Mouse (Mus musculus): ENCODE measurements around the gene Homez. TPM values are rescaled to one million over a fixed set of nuclear protein-coding genes. Genes with fewer than 3 reads are reported as not detected.

The Homez gene
- polyA plus RNA-seq, 1 experiment = 12.0 TPM

DNA sequence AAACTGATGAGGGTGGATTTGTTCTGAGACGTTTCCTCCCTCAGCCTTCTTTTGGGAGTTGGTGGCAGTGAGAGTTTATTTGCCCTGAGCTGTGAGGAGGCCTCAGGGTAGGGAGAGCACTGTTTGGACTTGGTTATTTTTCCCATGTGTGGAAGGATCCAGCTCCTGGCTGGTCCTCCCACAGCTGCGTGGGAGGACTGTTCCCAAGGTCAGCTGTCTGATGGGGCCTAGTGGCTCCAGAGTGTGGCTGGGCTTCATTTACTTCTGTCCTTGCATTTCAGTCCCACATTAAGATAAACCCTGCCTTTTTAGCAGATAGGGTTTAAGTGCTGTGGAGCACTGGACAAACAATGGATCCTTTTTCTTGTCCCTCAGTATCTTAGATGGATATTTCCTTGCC lies 26.7 kb upstream of the Homez start:
- WGBS = 58% methylated on average over 2 of the region's 2 CpGs
- no peak overlapping the region for H3K27ac ChIP-seq (ENCODE audit: insufficient read depth, low read length)
- DNase-seq = no peak
- no peak for TF ChIP-seq POLR2A (IDR thresholded peaks at IDR 0.05; ENCODE audit: borderline replicate concordance, insufficient read depth, low read length)
- no peak for TF ChIP-seq CTCF (IDR thresholded peaks at IDR 0.05; ENCODE audit: borderline replicate concordance, insufficient read depth, low read depth, low read length)
- H3K4me3 ChIP-seq (replicated peaks; ENCODE audit: insufficient read depth, low read depth, low read length) = no peak overlapping the region
- no peaks in the 10 kb centered on the region for H3K4me1 ChIP-seq (ENCODE audit: control insufficient read depth, insufficient read depth, low read length)
- H3K27me3 ChIP-seq (ENCODE audit: control insufficient read depth, insufficient read depth, low read length) = no peaks in the 10 kb centered on the region

- peak in 1 of 2 experiments; percentile 73 for DNase-seq
- peak overlapping the region; percentile 60 for H3K4me3 ChIP-seq (replicated peaks; ENCODE audit: insufficient read depth, low read depth, low read length)
- TF ChIP-seq CTCF (IDR thresholded peaks at IDR 0.05; ENCODE audit: borderline replicate concordance, insufficient read depth, low read depth, low read length) = no peak
- TF ChIP-seq POLR2A (IDR thresholded peaks at IDR 0.05; ENCODE audit: borderline replicate concordance, insufficient read depth, low read length) = no peak
- H3K27ac ChIP-seq (ENCODE audit: insufficient read depth, low read length) = peak overlapping the region; percentile 72
- under 1% methylated on average over 54 of the region's 54 CpGs for WGBS
- H3K27me3 ChIP-seq (ENCODE audit: control insufficient read depth, insufficient read depth, low read length) = no peaks in the 10 kb centered on the region
- no peaks in the 10 kb centered on the region for H3K4me1 ChIP-seq (ENCODE audit: control insufficient read depth, insufficient read depth, low read length)
Observed at GRCm38 (mm10) chr14:54894296-54895151, 23.8 kb upstream of the Homez start.

DNA sequence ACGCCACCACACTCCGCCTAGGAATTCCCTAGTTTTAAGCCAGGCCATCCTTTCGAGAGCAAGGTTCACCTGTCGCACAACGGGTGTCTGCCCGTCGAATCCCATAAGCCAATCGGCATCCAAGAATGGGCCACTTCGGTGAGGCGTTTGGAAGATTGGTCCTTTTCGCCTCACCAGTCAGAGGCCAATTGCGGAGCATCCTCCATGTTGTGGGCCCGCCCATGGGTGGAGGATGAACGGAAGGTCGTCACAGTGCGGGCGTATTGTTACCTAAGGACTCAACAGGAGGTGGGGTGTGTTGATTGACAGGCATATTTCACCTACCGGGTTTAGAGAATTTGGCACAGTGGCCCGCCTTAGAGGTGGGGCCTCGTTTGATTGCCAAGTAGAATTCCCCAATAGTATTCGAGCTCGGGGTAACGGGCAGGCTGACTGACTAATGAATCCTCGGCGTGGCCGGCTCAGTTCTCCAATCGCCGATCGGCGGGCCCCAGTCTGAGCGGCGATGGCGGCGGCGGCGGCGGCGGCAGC lies 23.0 kb upstream of the Homez start:
- H3K27ac ChIP-seq (ENCODE audit: insufficient read depth, low read length) = no peak overlapping the region
- DNase-seq = peak; percentile 99 to 100
- H3K27me3 ChIP-seq (ENCODE audit: control insufficient read depth, insufficient read depth, low read length) = no peaks in the 10 kb centered on the region
- TF ChIP-seq CTCF (IDR thresholded peaks at IDR 0.05; ENCODE audit: borderline replicate concordance, insufficient read depth, low read depth, low read length) = no peak
- TF ChIP-seq POLR2A (IDR thresholded peaks at IDR 0.05; ENCODE audit: borderline replicate concordance, insufficient read depth, low read length) = peak; percentile 54; the same call in 1 of the 2 replicates
- no peaks in the 10 kb centered on the region for H3K4me1 ChIP-seq (ENCODE audit: control insufficient read depth, insufficient read depth, low read length)
- peak overlapping the region; percentile 50 for H3K4me3 ChIP-seq (replicated peaks; ENCODE audit: insufficient read depth, low read depth, low read length)
- WGBS = 1% methylated on average over 38 of the region's 38 CpGs

GRCm38 (mm10) chr14:54892200-54892599 lies 21.4 kb upstream of the Homez start, which contains the start of gene Pabpn1:
Pabpn1 (plus strand) TSS chr14:54892500.
- Histone ChIP-seq H3K27me3 (ENCODE audit: control insufficient read depth, insufficient read depth, low read length) (no peaks in the 10 kb centered on the region), H3K4me1 (ENCODE audit: control insufficient read depth, insufficient read depth, low read length) (no peaks in the 10 kb centered on the region), H3K27ac (ENCODE audit: insufficient read depth, low read length) (no peak within 1 kb of the TSS), H3K4me3 (replicated peaks; ENCODE audit: insufficient read depth, low read depth, low read length) (peak within 1 kb of the TSS; percentile 50)
- 94% methylated on average over 3 of the region's 3 CpGs for WGBS
- DNase-seq = no peak
- no peak for TF ChIP-seq POLR2A (IDR thresholded peaks at IDR 0.05; ENCODE audit: borderline replicate concordance, insufficient read depth, low read length)
- no peak for TF ChIP-seq CTCF (IDR thresholded peaks at IDR 0.05; ENCODE audit: borderline replicate concordance, insufficient read depth, low read depth, low read length)

GRCm38 (mm10) chr14:54885309-54885708 lies 14.5 kb upstream of the Homez start:
- no peak overlapping the region for H3K4me3 ChIP-seq (replicated peaks; ENCODE audit: insufficient read depth, low read depth, low read length)
- no peak overlapping the region for H3K27ac ChIP-seq (ENCODE audit: insufficient read depth, low read length)
- H3K27me3 ChIP-seq (ENCODE audit: control insufficient read depth, insufficient read depth, low read length) = no peaks in the 10 kb centered on the region
- 82% methylated on average over 11 of the region's 11 CpGs for WGBS
- DNase-seq = no peak
- peaks cover 7% of the 10 kb centered on the region; the same call in 1 of the 2 replicates for H3K4me1 ChIP-seq (ENCODE audit: control insufficient read depth, insufficient read depth, low read length)
- TF ChIP-seq POLR2A (IDR thresholded peaks at IDR 0.05; ENCODE audit: borderline replicate concordance, insufficient read depth, low read length) (no peak), CTCF (IDR thresholded peaks at IDR 0.05; ENCODE audit: borderline replicate concordance, insufficient read depth, low read depth, low read length) (no peak)

DNA sequence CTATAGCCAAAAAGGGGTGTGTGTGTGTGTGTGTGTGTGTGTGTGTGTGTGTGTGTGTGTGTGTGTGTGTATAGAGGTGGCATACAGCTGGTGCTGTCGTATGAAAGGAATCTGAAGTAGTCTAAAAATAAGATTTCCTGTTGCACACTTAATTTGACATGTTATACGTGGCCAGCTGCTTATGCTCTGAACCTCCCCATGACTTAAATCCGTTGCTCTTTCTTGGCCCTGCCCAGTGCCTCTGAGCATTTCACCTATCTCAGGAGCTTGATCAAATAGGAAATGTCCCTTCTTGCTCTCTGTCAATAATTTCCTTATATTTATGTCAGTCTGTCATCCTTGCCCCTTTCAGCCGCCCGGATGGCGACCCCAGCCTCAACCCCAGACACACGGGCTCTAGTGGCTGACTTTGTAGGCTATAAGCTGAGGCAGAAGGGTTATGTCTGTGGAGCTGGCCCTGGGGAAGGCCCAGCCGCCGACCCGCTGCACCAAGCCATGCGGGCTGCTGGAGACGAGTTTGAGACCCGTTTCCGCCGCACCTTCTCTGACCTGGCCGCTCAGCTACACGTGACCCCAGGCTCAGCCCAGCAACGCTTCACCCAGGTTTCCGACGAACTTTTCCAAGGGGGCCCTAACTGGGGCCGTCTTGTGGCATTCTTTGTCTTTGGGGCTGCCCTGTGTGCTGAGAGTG lies 13.4 kb upstream of the Homez start:
- TF ChIP-seq POLR2A (IDR thresholded peaks at IDR 0.05; ENCODE audit: borderline replicate concordance, insufficient read depth, low read length) (no peak), CTCF (IDR thresholded peaks at IDR 0.05; ENCODE audit: borderline replicate concordance, insufficient read depth, low read depth, low read length) (no peak)
- H3K4me3 ChIP-seq (replicated peaks; ENCODE audit: insufficient read depth, low read depth, low read length) = peak overlapping the region; percentile 89
- H3K27me3 ChIP-seq (ENCODE audit: control insufficient read depth, insufficient read depth, low read length) = no peaks in the 10 kb centered on the region
- peaks cover 7% of the 10 kb centered on the region; the same call in 1 of the 2 replicates for H3K4me1 ChIP-seq (ENCODE audit: control insufficient read depth, insufficient read depth, low read length)
- WGBS = 25% methylated on average over 21 of the region's 21 CpGs
- peak overlapping the region; percentile 72 for H3K27ac ChIP-seq (ENCODE audit: insufficient read depth, low read length)
- DNase-seq = no peak

GRCm38 (mm10) chr14:54883154-54884021 lies 12.6 kb upstream of the Homez start, which contains the start of the genes Bcl2l2 and Gm20521:
Bcl2l2 (plus strand) TSS chr14:54883377.
Gm20521 (plus strand) TSS chr14:54883441.
- TF ChIP-seq POLR2A (IDR thresholded peaks at IDR 0.05; ENCODE audit: borderline replicate concordance, insufficient read depth, low read length) (peak; percentile 77; the same call in 1 of the 2 replicates), CTCF (IDR thresholded peaks at IDR 0.05; ENCODE audit: borderline replicate concordance, insufficient read depth, low read depth, low read length) (no peak)
- Histone ChIP-seq H3K4me3 (replicated peaks; ENCODE audit: insufficient read depth, low read depth, low read length) (peak within 1 kb of the TSS; percentile 89), H3K27me3 (ENCODE audit: control insufficient read depth, insufficient read depth, low read length) (no peaks in the 10 kb centered on the region), H3K27ac (ENCODE audit: insufficient read depth, low read length) (peak within 1 kb of the TSS; percentile 86), H3K4me1 (ENCODE audit: control insufficient read depth, insufficient read depth, low read length) (peaks cover 7% of the 10 kb centered on the region; the same call in 1 of the 2 replicates)
- under 1% methylated on average over 26 of the region's 27 CpGs for WGBS
- peak; percentile 83 to 87 for DNase-seq

Data from cerebellum, adult 2 months (tissue).